Mouse (Mus musculus) granulocyte monocyte progenitor cell, adult 5-6 weeks (primary cell): ENCODE data around the gene Hinfp. TPM values are rescaled to one million over a fixed set of nuclear protein-coding genes. Genes with fewer than 3 reads are reported as not detected.
"Not testable (repeated sequence)": the region's sequence is repeated elsewhere in the genome, so short reads cannot be mapped to it uniquely, and the experiment has no call there.

ENCODE experiments used
- ATAC-seq: replicated peaks from 2 replicates; pipeline ENCODE4 v1.8.0; 2016; ENCODE audit warnings: mild to moderate bottlenecking, moderate TSS enrichment, inconsistent platforms; ENCODE audit not compliant: poor library complexity, severe bottlenecking
- total RNA-seq, 2 experiments: library from RNA; stranded (forward) in 1 of 2; stranded (reverse) in 1 of 2; fragments of 200-712, 200-1000 nt in 1 of 2; fragments of >200 nt in 1 of 2; fragmentation: Nextera tagmentation in 1 of 2; gene quantifications; 2 replicates each; pipeline ENCODE4 v1.2.3; 2014 to 2017

Gene Hinfp
- total RNA-seq, 2 experiments from 2014 or later: 11.6 to 12.7 TPM

GRCm38 (mm10) chr9:44314257-44314547 lies 8.7 kb upstream of the Hinfp start:
- no peak for ATAC-seq

- no peak for ATAC-seq
Observed at GRCm38 (mm10) chr9:44313476-44314256, 8.2 kb upstream of the Hinfp start.

- ATAC-seq: 0 out of 2 replicates have a peak, but pooled peaks have one; percentile 23
Observed at GRCm38 (mm10) chr9:44311136-44312134, 6.0 kb upstream of the Hinfp start.

- no peak for ATAC-seq
Observed at GRCm38 (mm10) chr9:44310750-44311135, 5.3 kb upstream of the Hinfp start.

- ATAC-seq: no peak
Observed at GRCm38 (mm10) chr9:44309756-44310155, 4.3 kb upstream of the Hinfp start.

GRCm38 (mm10) chr9:44307248-44307647 lies 1.8 kb upstream of the Hinfp start:
- no peak for ATAC-seq

- no peak for ATAC-seq
Observed at GRCm38 (mm10) chr9:44306532-44306931, 1.1 kb upstream of the Hinfp start.

- not testable (repeated sequence) for ATAC-seq
Observed at GRCm38 (mm10) chr9:44300001-44300400, 5.5 kb downstream of the Hinfp start.

- no peak for ATAC-seq
Observed at GRCm38 (mm10) chr9:44292490-44292889, 13.0 kb downstream of the Hinfp start.

GRCm38 (mm10) chr9:44288959-44289291 lies 16.5 kb downstream of the Hinfp start:
- no peak for ATAC-seq

- no peak for ATAC-seq
Observed at GRCm38 (mm10) chr9:44288076-44288958, 17.2 kb downstream of the Hinfp start, which contains the start of gene Abcg4. Gene Abcg4 (minus strand): TSS chr9:44288615.

- peak; percentile 16 for ATAC-seq
Observed at GRCm38 (mm10) chr9:44287401-44288075, 17.9 kb downstream of the Hinfp start.

GRCm38 (mm10) chr9:44287003-44287400 lies 18.5 kb downstream of the Hinfp start:
- 0 out of 2 replicates have a peak, but pooled peaks have one; percentile 5 for ATAC-seq

- peak; percentile 39 for ATAC-seq
Observed at GRCm38 (mm10) chr9:44286256-44286850, 19.1 kb downstream of the Hinfp start.

- ATAC-seq: no peak
Observed at GRCm38 (mm10) chr9:44283183-44283582, 22.3 kb downstream of the Hinfp start.

- ATAC-seq: no peak
Observed at GRCm38 (mm10) chr9:44269973-44270372, 35.5 kb downstream of the Hinfp start.

- no peak for ATAC-seq
Observed at GRCm38 (mm10) chr9:44269077-44269476, 36.4 kb downstream of the Hinfp start.

GRCm38 (mm10) chr9:44268432-44268831 lies 37.0 kb downstream of the Hinfp start, which contains the start of gene Nlrx1:
Gene Nlrx1 (minus strand): TSS chr9:44268599.
- ATAC-seq: peak; percentile 70

GRCm38 (mm10) chr9:44268027-44268360 lies 37.5 kb downstream of the Hinfp start:
- ATAC-seq: peak; percentile 80
